Mouse (Mus musculus) lung, embryonic 15.5 days (tissue): ENCODE measurements around the gene Ugt3a1. TPM values are rescaled to one million over a fixed set of nuclear protein-coding genes. Genes with fewer than 3 reads are reported as not detected.

Experiments used
- ATAC-seq: fragments of 200-750 bp; cut with Nextera tagmentation; 2 replicates; pipeline ENCODE4 v1.8.0; 2017; ENCODE audit warnings: moderate number of reproducible peaks, borderline replicate concordance; ENCODE audit not compliant: low FRiP score, low TSS enrichment; ENCODE audit errors: extremely low read depth
- H3K27ac ChIP-seq: fragments of 300-500 bp; sonication (generic); 2 replicates; pipeline ENCODE4 v1.5.1; 2015; ENCODE audit warnings: moderate library complexity, mild to moderate bottlenecking, inconsistent platforms
- H3K27me3 ChIP-seq: fragments of 300-500 bp; sonication (generic); 2 replicates; pipeline ENCODE4 v1.6.1; 2015; ENCODE audit warnings: inconsistent platforms
- H3K36me3 ChIP-seq: fragments of 300-500 bp; sonication (generic); 2 replicates; pipeline ENCODE4 v1.6.1; 2015; ENCODE audit warnings: inconsistent platforms
- H3K4me1 ChIP-seq: fragments of 300-500 bp; sonication (generic); 2 replicates; pipeline ENCODE4 v1.6.1; 2015; ENCODE audit warnings: inconsistent platforms
- H3K4me2 ChIP-seq: fragments of 300-500 bp; sonication (generic); 2 replicates; pipeline ENCODE4 v1.6.1; 2015; ENCODE audit warnings: inconsistent platforms, mild to moderate bottlenecking, moderate library complexity
- H3K4me3 ChIP-seq: fragments of 300-500 bp; sonication (generic); 2 replicates; pipeline ENCODE4 v1.5.1; 2015; ENCODE audit warnings: mild to moderate bottlenecking, inconsistent platforms
- H3K9ac ChIP-seq: fragments of 300-500 bp; sonication (generic); 2 replicates; pipeline ENCODE4 v1.6.1; 2015; ENCODE audit warnings: inconsistent platforms
- H3K9me3 ChIP-seq: fragments of 300-500 bp; sonication (generic); 2 replicates; pipeline ENCODE4 v1.6.1; 2016; ENCODE audit warnings: inconsistent platforms
- WGBS: fragments of 180-500 bp; shearing (Covaris S2); methylation state at CpG from one replicate; pipeline ENCODE4 v1.1.7; 2015; 5-methylcytosine and 5-hydroxymethylcytosine counted together
- polyA plus RNA-seq: library from polyadenylated mRNA; unstranded; fragments of >200 nt; fragmentation: Nextera tagmentation; extraction: Ambion mirVana; gene quantifications from 2 replicates; pipeline ENCODE4 v1.2.1, GENCODE M21; 2015

Ugt3a1 gene
- polyA plus RNA-seq, 1 experiment from 2014 or later = not detected

GRCm38 (mm10) chr15:9336616-9337015 is 59.9 kb downstream of the Ugt3a1 start:
- Histone ChIP-seq H3K27me3 (no peaks in the 10 kb centered on the region), H3K4me2 (no peak overlapping the region), H3K36me3 (no peaks in the 10 kb centered on the region), H3K9ac (no peak overlapping the region), H3K9me3 (no peaks in the 10 kb centered on the region), H3K4me1 (no peaks in the 10 kb centered on the region), H3K27ac (no peak overlapping the region), H3K4me3 (no peak overlapping the region)
- 67% methylated on average over 3 of the region's 3 CpGs for WGBS
- no peak for ATAC-seq

- Histone ChIP-seq H3K27ac (no peak overlapping the region), H3K4me3 (no peak overlapping the region), H3K27me3 (no peaks in the 10 kb centered on the region), H3K36me3 (no peaks in the 10 kb centered on the region), H3K4me2 (no peak overlapping the region), H3K9ac (no peak overlapping the region), H3K4me1 (no peaks in the 10 kb centered on the region), H3K9me3 (no peaks in the 10 kb centered on the region)
- ATAC-seq = no peak
- 53% methylated on average over 3 of the region's 3 CpGs for whole genome bisulfite sequencing
Observed at GRCm38 (mm10) chr15:9337021-9337420, 60.3 kb downstream of the Ugt3a1 start.

- H3K36me3 ChIP-seq = no peaks in the 10 kb centered on the region
- H3K9me3 ChIP-seq = no peaks in the 10 kb centered on the region
- no peak overlapping the region for H3K4me3 ChIP-seq
- no peak for ATAC-seq
- H3K4me1 ChIP-seq = no peaks in the 10 kb centered on the region
- 38% methylated on average over 3 of the region's 3 CpGs for WGBS
- no peaks in the 10 kb centered on the region for H3K27me3 ChIP-seq
- H3K4me2 ChIP-seq = no peak overlapping the region
- H3K27ac ChIP-seq = no peak overlapping the region
- no peak overlapping the region for H3K9ac ChIP-seq
Observed at GRCm38 (mm10) chr15:9348739-9349138, 72.1 kb downstream of the Ugt3a1 start.

- no peak for ATAC-seq
- Histone ChIP-seq H3K9me3 (no peaks in the 10 kb centered on the region), H3K27me3 (no peaks in the 10 kb centered on the region), H3K4me1 (no peaks in the 10 kb centered on the region), H3K36me3 (no peaks in the 10 kb centered on the region), H3K4me3 (no peak overlapping the region), H3K9ac (no peak overlapping the region), H3K27ac (no peak overlapping the region), H3K4me2 (no peak overlapping the region)
- 58% methylated on average over 2 of the region's 2 CpGs for WGBS
Observed at GRCm38 (mm10) chr15:9362801-9363200, 86.1 kb downstream of the Ugt3a1 start.

Other genes starting within 250 kb of the Ugt3a1 start
- 33.0 and 35.6 TPM in 2 replicates for gene Nadk2, start 205.6 kb upstream of the Ugt3a1 start, polyA plus RNA-seq
- gene Lmbrd2, start 136.3 kb upstream of the Ugt3a1 start, polyA plus RNA-seq = 2.3 TPM in 2 replicates
- gene Skp2, start 121.5 kb upstream of the Ugt3a1 start, polyA plus RNA-seq = 76.2 and 76.9 TPM in 2 replicates
- not detected in 2 replicates for gene Ugt3a2, start 58.7 kb downstream of the Ugt3a1 start, polyA plus RNA-seq
- 9.0 and 11.4 TPM in 2 replicates for gene Capsl, start 159.1 kb downstream of the Ugt3a1 start, polyA plus RNA-seq